Mouse (Mus musculus): ENCODE results near the gene Adck1. TPM values are rescaled to one million over a fixed set of nuclear protein-coding genes. Genes with fewer than 3 reads are reported as not detected.
"Not testable (repeated sequence)": the region's sequence is repeated elsewhere in the genome, so short reads cannot be mapped to it uniquely, and the experiment has no call there.

Gene Adck1
- polyA plus RNA-seq, 1 experiment from 2014 or later = 12.7 TPM

DNA sequence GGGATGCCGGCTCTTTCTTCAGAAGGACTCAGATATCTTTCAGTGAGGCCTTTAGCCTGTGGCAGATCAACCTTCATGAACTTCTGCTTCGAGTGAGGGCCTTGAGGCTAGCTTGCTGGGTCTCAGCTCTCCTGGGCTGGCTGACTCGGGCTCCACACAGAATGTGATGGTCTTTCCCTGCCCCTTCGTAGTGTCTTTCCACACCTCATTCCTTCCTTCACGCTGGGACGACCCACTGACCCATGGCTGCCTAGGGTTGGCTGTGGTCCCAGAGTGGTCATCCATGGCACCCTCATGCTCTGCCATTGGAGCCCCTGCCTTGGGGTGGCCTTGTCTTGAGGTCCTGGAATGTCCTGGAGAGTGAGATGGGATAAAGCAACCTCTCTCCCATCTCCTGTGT is 100.7 kb downstream of the Adck1 start:
- H3K27ac ChIP-seq (ENCODE audit: low read depth, low read length) = no peak overlapping the region
- H3K4me1 ChIP-seq (ENCODE audit: control insufficient read depth, insufficient read depth, low read length) = no peaks in the 10 kb centered on the region
- no peak overlapping the region for H3K9ac ChIP-seq (ENCODE audit: low read length)
- ATAC-seq (ENCODE audit: low FRiP score) = no peak
- no peak overlapping the region for H3K4me2 ChIP-seq
- 89% methylated on average over 6 of the region's 6 CpGs for WGBS
- H3K27me3 ChIP-seq (ENCODE audit: control insufficient read depth, insufficient read depth, low read length) = no peaks in the 10 kb centered on the region
- H3K9me3 ChIP-seq (ENCODE audit: control insufficient read depth, low read length) = no peaks in the 10 kb centered on the region
- no peaks in the 10 kb centered on the region for H3K36me3 ChIP-seq (ENCODE audit: control insufficient read depth, insufficient read depth, low read length)
- DNase-seq (ENCODE audit: low spot score, missing footprints) = no peak
- H3K4me3 ChIP-seq (ENCODE audit: low read depth, low read length) = no peak overlapping the region

DNA sequence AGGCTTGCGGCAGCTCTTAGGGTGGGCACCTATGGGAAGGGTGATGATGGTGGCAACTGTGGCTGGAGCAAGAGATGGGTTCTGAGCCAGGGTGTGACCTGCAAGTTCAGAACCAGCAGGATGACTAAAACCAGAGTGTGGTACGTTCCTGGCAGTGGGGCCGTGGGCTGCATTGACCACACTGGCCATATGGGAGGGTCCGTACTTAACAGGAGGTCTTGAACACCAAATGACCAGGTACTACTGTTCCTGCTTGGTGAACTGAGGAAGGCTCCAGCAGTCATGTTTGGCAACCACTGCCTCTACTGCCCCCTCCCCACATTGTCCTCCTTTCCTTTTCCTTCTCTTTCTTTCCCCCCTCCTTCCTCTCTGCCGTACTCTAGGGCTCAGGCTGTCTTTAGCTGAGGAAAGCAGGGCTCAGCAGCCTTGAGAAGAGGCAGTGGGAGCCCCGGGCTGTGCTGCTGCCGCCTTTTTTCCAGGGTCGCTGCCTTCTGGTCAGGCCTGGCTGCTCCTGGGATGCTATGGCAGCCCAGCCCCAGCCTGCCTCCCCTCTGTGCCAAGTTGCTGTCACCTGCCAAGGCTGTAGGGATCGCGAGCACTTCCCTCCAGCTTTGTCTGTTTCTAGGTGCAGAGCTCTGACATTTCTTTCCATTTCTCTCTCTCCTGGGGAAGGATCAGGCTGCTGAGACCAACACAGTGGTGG is 103.4 kb downstream of the Adck1 start:
- ATAC-seq (ENCODE audit: low FRiP score) (no peak), DNase-seq (ENCODE audit: low spot score, missing footprints) (no peak)
- Histone ChIP-seq H3K27me3 (ENCODE audit: control insufficient read depth, insufficient read depth, low read length) (no peaks in the 10 kb centered on the region), H3K9me3 (ENCODE audit: control insufficient read depth, low read length) (no peaks in the 10 kb centered on the region), H3K36me3 (ENCODE audit: control insufficient read depth, insufficient read depth, low read length) (no peaks in the 10 kb centered on the region), H3K4me1 (ENCODE audit: control insufficient read depth, insufficient read depth, low read length) (no peaks in the 10 kb centered on the region), H3K9ac (ENCODE audit: low read length) (no peak overlapping the region), H3K4me2 (no peak overlapping the region), H3K4me3 (ENCODE audit: low read depth, low read length) (no peak overlapping the region), H3K27ac (ENCODE audit: low read depth, low read length) (no peak overlapping the region)
- 84% methylated on average over 10 of the region's 10 CpGs for WGBS

DNA sequence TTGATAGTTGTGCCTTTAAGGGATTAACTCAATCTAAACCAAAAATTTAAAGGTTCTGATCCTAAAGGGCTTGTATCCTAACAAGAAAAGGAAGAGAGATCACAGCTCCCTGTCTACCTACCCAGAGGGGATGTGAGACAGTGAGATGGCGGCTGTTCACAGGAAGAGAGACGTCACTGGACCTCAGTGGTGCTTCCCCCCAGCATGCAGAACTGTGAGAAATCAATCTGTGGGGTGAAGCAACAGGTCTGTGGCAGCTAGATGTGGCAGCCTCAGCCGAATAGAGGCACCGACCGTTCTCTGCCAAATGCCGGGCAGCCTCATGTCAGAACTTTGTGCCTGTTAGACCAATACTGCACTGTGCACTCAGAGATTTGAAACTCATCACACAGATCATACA is 106.4 kb downstream of the Adck1 start:
- no peaks in the 10 kb centered on the region for H3K36me3 ChIP-seq (ENCODE audit: control insufficient read depth, insufficient read depth, low read length)
- no peaks in the 10 kb centered on the region for H3K9me3 ChIP-seq (ENCODE audit: control insufficient read depth, low read length)
- DNase-seq (ENCODE audit: low spot score, missing footprints) (no peak), ATAC-seq (ENCODE audit: low FRiP score) (no peak)
- no peak overlapping the region for H3K4me3 ChIP-seq (ENCODE audit: low read depth, low read length)
- H3K9ac ChIP-seq (ENCODE audit: low read length) = no peak overlapping the region
- H3K27me3 ChIP-seq (ENCODE audit: control insufficient read depth, insufficient read depth, low read length) = no peaks in the 10 kb centered on the region
- no peaks in the 10 kb centered on the region for H3K4me1 ChIP-seq (ENCODE audit: control insufficient read depth, insufficient read depth, low read length)
- H3K4me2 ChIP-seq = no peak overlapping the region
- 91% methylated on average over 6 of the region's 6 CpGs for WGBS
- H3K27ac ChIP-seq (ENCODE audit: low read depth, low read length) = no peak overlapping the region

DNA sequence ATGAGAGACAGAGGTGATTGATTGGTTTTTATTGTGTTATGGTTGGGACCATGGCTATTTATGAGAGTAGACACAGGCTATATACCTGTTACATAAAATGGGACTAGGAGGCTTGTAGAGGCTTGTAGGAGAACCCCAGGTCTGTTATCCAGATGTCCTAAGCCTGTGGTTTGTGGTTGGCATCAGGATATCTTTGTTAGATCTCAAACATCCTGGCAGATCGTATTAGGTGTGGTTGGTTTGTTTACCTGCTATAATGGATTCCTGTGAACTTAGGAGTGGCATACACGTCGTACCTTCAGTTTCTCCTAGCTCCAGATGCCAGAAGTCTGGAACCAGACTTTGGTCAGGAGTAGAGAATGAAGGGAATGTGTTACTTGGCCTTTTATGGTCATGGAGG is 106.9 kb downstream of the Adck1 start:
- Histone ChIP-seq H3K4me2 (no peak overlapping the region), H3K9ac (ENCODE audit: low read length) (no peak overlapping the region), H3K27me3 (ENCODE audit: control insufficient read depth, insufficient read depth, low read length) (no peaks in the 10 kb centered on the region), H3K4me1 (ENCODE audit: control insufficient read depth, insufficient read depth, low read length) (no peaks in the 10 kb centered on the region), H3K36me3 (ENCODE audit: control insufficient read depth, insufficient read depth, low read length) (no peaks in the 10 kb centered on the region), H3K27ac (ENCODE audit: low read depth, low read length) (no peak overlapping the region), H3K4me3 (ENCODE audit: low read depth, low read length) (no peak overlapping the region), H3K9me3 (ENCODE audit: control insufficient read depth, low read length) (no peaks in the 10 kb centered on the region)
- WGBS = 82% methylated on average over 3 of the region's 3 CpGs
- DNase-seq (ENCODE audit: low spot score, missing footprints) (no peak), ATAC-seq (ENCODE audit: low FRiP score) (no peak)

DNA sequence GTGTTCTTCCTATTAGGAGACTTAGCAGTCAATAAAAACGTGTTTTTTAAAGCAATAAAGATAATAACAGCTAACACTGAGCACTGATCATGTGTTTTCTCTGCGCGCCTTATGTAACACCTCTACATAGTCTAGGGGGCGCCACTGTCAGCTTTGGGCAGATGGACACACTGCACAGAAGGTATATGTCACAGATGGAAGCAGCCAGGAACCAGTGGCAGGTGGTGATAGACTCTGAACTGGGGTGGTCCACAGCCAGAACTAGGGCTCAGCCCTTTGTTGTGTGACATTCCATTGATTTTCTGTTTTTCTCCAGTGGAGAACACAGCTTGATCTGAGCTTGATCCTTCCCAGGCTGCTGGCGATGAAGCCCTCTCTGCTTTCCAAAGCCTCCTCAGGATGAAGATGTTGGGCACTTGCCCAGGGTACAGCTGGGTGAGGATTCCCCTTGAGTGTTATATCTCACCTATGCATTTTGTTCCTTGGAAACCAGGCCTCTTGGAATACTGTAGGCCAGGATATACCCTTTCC is 107.6 kb downstream of the Adck1 start:
- no peak overlapping the region for H3K4me3 ChIP-seq (ENCODE audit: low read depth, low read length)
- DNase-seq (ENCODE audit: low spot score, missing footprints) (no peak), ATAC-seq (ENCODE audit: low FRiP score) (no peak)
- no peak overlapping the region for H3K27ac ChIP-seq (ENCODE audit: low read depth, low read length)
- H3K36me3 ChIP-seq (ENCODE audit: control insufficient read depth, insufficient read depth, low read length) = no peaks in the 10 kb centered on the region
- no peak overlapping the region for H3K4me2 ChIP-seq
- 70% methylated on average over 5 of the region's 5 CpGs for WGBS
- H3K9ac ChIP-seq (ENCODE audit: low read length) = no peak overlapping the region
- no peaks in the 10 kb centered on the region for H3K9me3 ChIP-seq (ENCODE audit: control insufficient read depth, low read length)
- no peaks in the 10 kb centered on the region for H3K27me3 ChIP-seq (ENCODE audit: control insufficient read depth, insufficient read depth, low read length)
- no peaks in the 10 kb centered on the region for H3K4me1 ChIP-seq (ENCODE audit: control insufficient read depth, insufficient read depth, low read length)

DNA sequence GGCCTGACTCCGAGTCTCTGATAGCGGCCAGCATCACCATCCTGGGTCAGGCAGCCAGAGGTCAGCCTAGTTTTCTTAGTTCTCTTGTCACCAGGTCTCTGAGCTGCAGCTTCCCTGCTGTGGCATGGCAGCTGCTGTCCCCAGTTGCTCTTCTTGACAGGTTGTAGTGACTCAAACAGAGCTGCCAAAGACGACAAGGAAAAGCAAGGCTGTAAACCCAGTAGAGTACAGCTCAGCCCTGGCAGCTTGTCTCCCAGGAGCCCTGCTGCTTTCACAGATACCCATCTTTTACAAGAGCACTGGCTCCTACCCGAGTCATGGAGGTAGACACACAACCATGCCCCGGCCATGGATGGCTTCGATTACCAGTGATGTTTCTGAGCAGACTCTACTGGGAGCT is 108.3 kb downstream of the Adck1 start:
- H3K9ac ChIP-seq (ENCODE audit: low read length) = no peak overlapping the region
- H3K4me2 ChIP-seq = no peak overlapping the region
- no peaks in the 10 kb centered on the region for H3K27me3 ChIP-seq (ENCODE audit: control insufficient read depth, insufficient read depth, low read length)
- 74% methylated on average over 6 of the region's 6 CpGs for WGBS
- no peak overlapping the region for H3K27ac ChIP-seq (ENCODE audit: low read depth, low read length)
- DNase-seq (ENCODE audit: low spot score, missing footprints) (no peak), ATAC-seq (ENCODE audit: low FRiP score) (no peak)
- no peak overlapping the region for H3K4me3 ChIP-seq (ENCODE audit: low read depth, low read length)
- no peaks in the 10 kb centered on the region for H3K9me3 ChIP-seq (ENCODE audit: control insufficient read depth, low read length)
- no peaks in the 10 kb centered on the region for H3K4me1 ChIP-seq (ENCODE audit: control insufficient read depth, insufficient read depth, low read length)
- no peaks in the 10 kb centered on the region for H3K36me3 ChIP-seq (ENCODE audit: control insufficient read depth, insufficient read depth, low read length)

DNA sequence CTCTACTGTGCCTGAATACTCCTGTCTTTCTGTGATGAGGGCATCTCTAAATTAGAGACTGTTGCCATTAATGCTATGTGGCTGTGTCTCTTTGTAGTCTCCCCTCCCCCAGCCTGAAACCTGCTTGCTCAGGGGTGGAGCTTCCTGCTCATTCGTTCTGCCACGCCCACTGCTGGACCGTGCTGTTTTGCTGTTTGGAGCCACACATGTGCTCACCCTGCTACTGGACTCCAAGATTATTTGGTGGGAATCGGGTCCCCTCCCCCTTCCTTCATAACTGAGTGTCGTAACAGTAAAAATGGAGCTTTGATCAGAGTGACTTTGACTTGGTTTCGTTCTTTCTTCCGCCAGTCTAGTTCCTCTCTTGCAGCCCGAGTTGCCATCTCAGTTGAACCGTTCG is 111.5 kb downstream of the Adck1 start:
- 72% methylated on average over 10 of the region's 10 CpGs for WGBS
- H3K9me3 ChIP-seq (ENCODE audit: control insufficient read depth, low read length); ATAC-seq (ENCODE audit: low FRiP score); H3K4me1 ChIP-seq (ENCODE audit: control insufficient read depth, insufficient read depth, low read length); H3K27me3 ChIP-seq (ENCODE audit: control insufficient read depth, insufficient read depth, low read length); H3K36me3 ChIP-seq (ENCODE audit: control insufficient read depth, insufficient read depth, low read length); H3K27ac ChIP-seq (ENCODE audit: low read depth, low read length); H3K4me3 ChIP-seq (ENCODE audit: low read depth, low read length); H3K9ac ChIP-seq (ENCODE audit: low read length); DNase-seq (ENCODE audit: low spot score, missing footprints); H3K4me2 ChIP-seq: not testable (repeated sequence)

DNA sequence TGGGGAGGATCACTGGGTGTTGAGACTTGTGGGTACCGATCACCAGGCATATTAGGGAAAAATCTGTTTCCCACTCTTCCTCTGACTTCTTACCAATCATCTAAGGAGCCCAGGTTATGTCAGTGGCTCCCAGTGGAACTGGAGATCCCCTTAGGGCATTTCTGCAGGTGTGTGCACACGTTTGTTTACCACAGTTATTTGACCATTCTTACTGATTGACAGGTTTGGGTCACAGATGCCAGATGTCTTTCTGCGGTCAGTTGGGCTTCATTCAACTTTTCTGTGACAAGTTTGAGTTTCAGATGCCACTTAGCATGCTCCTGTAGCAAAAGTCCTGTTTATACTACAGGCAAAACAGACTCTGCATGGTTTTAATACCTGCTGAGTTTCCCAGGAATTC is 112.5 kb downstream of the Adck1 start:
- ATAC-seq (ENCODE audit: low FRiP score) (no peak), DNase-seq (ENCODE audit: low spot score, missing footprints) (no peak)
- Histone ChIP-seq H3K27me3 (ENCODE audit: control insufficient read depth, insufficient read depth, low read length) (no peaks in the 10 kb centered on the region), H3K4me2 (no peak overlapping the region), H3K4me3 (ENCODE audit: low read depth, low read length) (no peak overlapping the region), H3K9me3 (ENCODE audit: control insufficient read depth, low read length) (no peaks in the 10 kb centered on the region), H3K4me1 (ENCODE audit: control insufficient read depth, insufficient read depth, low read length) (no peaks in the 10 kb centered on the region), H3K9ac (ENCODE audit: low read length) (no peak overlapping the region), H3K27ac (ENCODE audit: low read depth, low read length) (no peak overlapping the region), H3K36me3 (ENCODE audit: control insufficient read depth, insufficient read depth, low read length) (no peaks in the 10 kb centered on the region)
- WGBS = 80% methylated on average over 3 of the region's 3 CpGs

DNA sequence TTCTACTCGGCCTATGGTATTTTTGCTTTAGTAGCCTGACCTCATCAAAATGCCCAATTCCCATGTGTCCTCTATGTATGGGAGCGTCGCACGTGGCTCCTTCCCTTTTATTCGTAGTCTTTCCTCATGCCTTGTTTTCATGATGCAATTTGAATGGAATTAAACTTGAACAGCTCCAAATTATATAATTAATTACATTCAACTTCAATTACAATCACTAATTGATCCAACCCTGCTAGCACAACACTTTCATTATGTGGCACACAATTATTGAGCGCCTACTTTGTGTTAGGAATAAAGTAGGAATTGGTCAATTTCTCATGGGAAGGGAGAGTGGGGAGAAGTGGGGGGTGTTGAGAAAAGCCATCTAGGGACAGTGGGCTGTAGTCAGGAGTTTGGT is 113.4 kb downstream of the Adck1 start:
- ATAC-seq (ENCODE audit: low FRiP score) = no peak
- WGBS = 89% methylated on average over 6 of the region's 6 CpGs

More for the DNA sequence above, 113.4 kb downstream of the Adck1 start:
- H3K4me1 ChIP-seq (ENCODE audit: control insufficient read depth, insufficient read depth, low read length) = no peaks in the 10 kb centered on the region
- no peak overlapping the region for H3K27ac ChIP-seq (ENCODE audit: low read depth, low read length)
- H3K9ac ChIP-seq (ENCODE audit: low read length) = no peak overlapping the region
- no peaks in the 10 kb centered on the region for H3K27me3 ChIP-seq (ENCODE audit: control insufficient read depth, insufficient read depth, low read length)
- no peak overlapping the region for H3K4me3 ChIP-seq (ENCODE audit: low read depth, low read length)
- H3K36me3 ChIP-seq (ENCODE audit: control insufficient read depth, insufficient read depth, low read length) = no peaks in the 10 kb centered on the region
- no peak for DNase-seq (ENCODE audit: low spot score, missing footprints)
- H3K4me2 ChIP-seq = no peak overlapping the region
- H3K9me3 ChIP-seq (ENCODE audit: control insufficient read depth, low read length) = no peaks in the 10 kb centered on the region
